Mouse (Mus musculus): ENCODE measurements around the gene Olfr1555-ps1. TPM values are rescaled to one million over a fixed set of nuclear protein-coding genes. Genes with fewer than 3 reads are reported as not detected.
"Not testable (repeated sequence)": the region's sequence is repeated elsewhere in the genome, so short reads cannot be mapped to it uniquely, and the experiment has no call there.

Gene Olfr1555-ps1
- total RNA-seq (2021): not detected

GRCm38 (mm10) chr19:12170062-12170599 lies at the start of gene Olfr1555-ps1:
Gene Olfr1555-ps1, minus strand, starts transcription at chr19:12170112.
- intact Hi-C loops (cut with DNase I): not testable (repeated sequence)

DNA sequence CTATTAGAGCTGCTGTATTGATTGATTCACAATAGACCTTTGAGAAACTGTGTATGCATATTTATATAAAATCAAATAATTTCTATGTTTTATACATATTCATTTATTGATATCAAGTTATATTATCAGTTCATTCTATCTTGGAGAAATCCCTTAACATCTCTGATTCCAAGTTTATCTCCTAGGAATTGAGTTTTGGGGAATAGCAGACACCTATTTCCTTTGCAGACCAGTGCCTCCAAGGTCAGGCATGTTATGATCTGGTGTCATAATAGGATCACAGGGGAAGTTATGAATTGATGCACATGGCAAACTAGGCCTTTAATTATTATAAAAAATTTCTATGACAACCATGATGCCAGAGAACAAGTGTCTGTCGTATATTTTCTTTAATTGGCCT lies 30.4 kb upstream of the Olfr1555-ps1 start, which contains the start of gene Olfr1431:
TSS of gene Olfr1431 (plus strand) at position 301 of the 400 bp plus-strand sequence.
- no peak for DNase-seq (ENCODE audit: extremely low spot score in 1 of 2, low spot score in 2 of 2)
- intact Hi-C loops (cut with DNase I): no loop called here

More at GRCm38 (mm10) chr19:12170062-12170599, at the start of gene Olfr1555-ps1:
- DNase-seq (ENCODE audit: extremely low spot score in 1 of 2, low spot score in 2 of 2): not testable (repeated sequence)

DNA sequence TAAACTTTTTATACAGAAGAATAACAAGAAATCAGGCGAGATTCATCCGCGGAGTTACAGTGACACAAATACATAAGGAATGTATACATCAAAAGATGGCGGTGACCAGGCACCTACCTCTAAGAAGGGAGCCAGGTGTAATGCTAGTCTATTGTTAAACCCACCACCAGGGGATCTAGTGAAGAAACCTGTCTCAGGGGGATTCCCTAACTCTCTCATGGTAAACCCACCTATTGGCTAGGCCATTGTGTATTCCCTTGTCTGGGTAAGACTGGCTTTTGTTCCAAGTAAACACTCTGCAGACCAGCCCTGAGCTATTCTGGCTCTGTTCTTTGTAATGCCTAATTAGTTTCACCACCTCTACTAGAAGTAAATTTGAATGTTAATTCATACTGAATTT lies 29.2 kb upstream of the Olfr1555-ps1 start:
- intact Hi-C loops (cut with DNase I); DNase-seq (ENCODE audit: extremely low spot score in 1 of 2, low spot score in 2 of 2): not testable (repeated sequence)

DNA sequence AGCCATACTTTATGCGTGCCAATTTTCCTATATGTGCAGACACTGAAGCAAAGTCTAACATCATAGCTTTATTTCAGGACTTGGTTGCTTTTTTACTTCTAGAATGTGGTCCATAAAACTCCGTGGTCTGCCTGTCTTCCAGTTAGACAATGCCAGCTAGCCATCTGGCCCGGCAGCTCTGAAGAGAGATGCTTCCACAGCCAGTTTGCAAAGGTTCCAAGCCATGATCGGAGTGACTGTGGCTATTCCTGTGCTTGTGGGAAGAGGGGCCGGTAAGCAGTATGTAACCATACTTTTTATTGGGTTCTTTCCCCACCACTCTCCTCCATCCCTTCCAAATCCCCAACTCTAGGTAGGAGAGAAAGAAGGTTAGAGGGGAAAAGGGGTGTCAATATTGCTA lies 5.5 kb upstream of the Olfr1555-ps1 start:
- peak in 1 of 2 experiments; percentile 19 for DNase-seq (ENCODE audit: extremely low spot score in 1 of 2, low spot score in 2 of 2)
- intact Hi-C loops (cut with DNase I): not testable (repeated sequence)

DNA sequence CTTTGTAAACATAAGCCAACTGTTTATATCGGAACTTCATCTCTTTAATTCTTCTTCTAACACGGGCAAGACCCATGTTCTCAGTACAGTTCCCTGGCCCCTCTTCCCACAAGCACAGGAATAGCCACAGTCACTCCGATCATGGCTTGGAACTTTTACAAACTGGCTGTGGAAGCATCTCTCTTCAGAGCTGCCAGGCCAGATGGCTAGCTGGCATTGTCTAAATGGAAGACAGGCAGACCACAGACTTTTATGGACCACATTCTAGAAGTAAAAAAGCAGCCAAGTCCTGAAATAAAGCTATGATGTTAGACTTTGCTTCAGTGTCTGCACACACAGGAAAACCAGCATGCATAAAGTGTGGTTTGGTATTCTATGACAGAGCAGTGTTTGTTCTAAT lies 24.5 kb downstream of the Olfr1555-ps1 start:
- DNase-seq (ENCODE audit: extremely low spot score in 1 of 2, low spot score in 2 of 2): peak in 1 of 2 experiments; percentile 51
- intact Hi-C loops (cut with DNase I): no loop called here

GRCm38 (mm10) chr19:12143356-12143755 lies 26.6 kb downstream of the Olfr1555-ps1 start:
- intact Hi-C loops (cut with DNase I): no loop called here
- DNase-seq (ENCODE audit: extremely low spot score in 1 of 2, low spot score in 2 of 2): peak in 1 of 2 experiments; percentile 67

DNA sequence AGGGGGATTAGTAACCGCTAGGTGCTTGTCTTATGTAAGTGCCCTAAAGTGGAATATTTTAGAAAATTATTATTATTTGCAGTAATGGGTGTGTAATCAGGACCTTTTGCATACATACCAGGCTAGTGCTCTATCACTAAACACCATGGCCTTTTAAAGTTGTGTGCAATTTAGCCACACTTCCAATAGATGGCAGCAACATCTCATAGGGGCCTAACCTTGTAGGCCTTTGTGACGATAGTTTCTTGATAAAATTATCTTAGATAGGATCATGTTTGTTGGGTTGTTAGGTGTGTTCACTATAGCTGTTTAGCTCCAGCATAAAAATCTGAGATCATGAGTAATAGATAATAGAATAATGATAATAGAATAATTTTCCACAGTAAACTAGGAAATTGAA lies 35.6 kb downstream of the Olfr1555-ps1 start:
- intact Hi-C loops (cut with DNase I): loop anchor here (5.0 kb wide), 1 partner anchor 368 kb away; the partner anchor contains the start of gene Dtx4
- peak in 1 of 2 experiments; percentile 33 for DNase-seq (ENCODE audit: extremely low spot score in 1 of 2, low spot score in 2 of 2)

DNA sequence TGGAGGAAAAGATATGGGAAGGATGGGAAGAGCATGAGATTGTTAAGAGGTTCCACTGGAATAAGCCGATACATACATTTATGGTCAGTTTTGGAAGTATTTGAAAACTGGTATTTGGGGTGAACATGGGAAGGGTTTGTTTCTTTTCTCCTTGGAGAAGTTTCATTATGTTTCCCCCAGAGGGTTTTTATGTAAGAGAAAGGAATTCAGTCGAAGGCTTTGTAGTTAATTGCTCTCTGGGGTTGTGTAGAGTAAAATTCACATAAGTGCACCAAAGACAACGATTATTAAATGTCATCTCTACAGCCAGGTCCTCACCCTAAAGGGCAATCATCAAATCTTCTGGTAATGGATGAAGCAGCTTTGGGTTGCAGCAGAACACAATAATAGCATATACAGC lies 46.8 kb downstream of the Olfr1555-ps1 start, which contains the start of gene Olfr76:
TSS of gene Olfr76 (minus strand) at position 101 of the 400 bp plus-strand sequence.
- intact Hi-C loops (cut with DNase I): no loop called here
- DNase-seq (ENCODE audit: extremely low spot score in 1 of 2, low spot score in 2 of 2): no peak

- DNase-seq (ENCODE audit: extremely low spot score in 1 of 2, low spot score in 2 of 2): no peak
- intact Hi-C loops (cut with DNase I): no loop called here
Measured at GRCm38 (mm10) chr19:12116464-12116863, 53.4 kb downstream of the Olfr1555-ps1 start.

- DNase-seq (ENCODE audit: extremely low spot score in 1 of 2, low spot score in 2 of 2): no peak
- intact Hi-C loops (cut with DNase I): no loop called here
Measured at GRCm38 (mm10) chr19:12115797-12116196, 54.1 kb downstream of the Olfr1555-ps1 start, which contains the start of gene Olfr1428. Gene Olfr1428, minus strand, starts transcription at chr19:12115897.

Other genes with a start within 250 kb of the Olfr1555-ps1 start
- gene Osbp, start 204.2 kb downstream of the Olfr1555-ps1 start, total RNA-seq (2021): 10 to 100 TPM; 58.7 to 59.4 TPM
- not detected for gene Olfr1423, start 128.8 kb downstream of the Olfr1555-ps1 start, total RNA-seq (2021)
- not detected for gene Olfr1424, start 107.4 kb downstream of the Olfr1555-ps1 start, total RNA-seq (2021)
- gene Olfr1425, start 92.4 kb downstream of the Olfr1555-ps1 start, total RNA-seq (2021): not detected
- gene Olfr1426, start 78.1 kb downstream of the Olfr1555-ps1 start, total RNA-seq (2021): not detected
- gene Olfr1427, start 66.8 kb downstream of the Olfr1555-ps1 start, total RNA-seq (2021): not detected
- gene Olfr1428, start 54.2 kb downstream of the Olfr1555-ps1 start, total RNA-seq (2021): not detected
- gene Olfr76, start 46.9 kb downstream of the Olfr1555-ps1 start, total RNA-seq (2021): not detected
- gene Olfr1431, start 30.5 kb upstream of the Olfr1555-ps1 start, total RNA-seq (2021): not detected
- gene Olfr1432, start 62.5 kb upstream of the Olfr1555-ps1 start, total RNA-seq (2021): not detected
- not detected for gene Olfr262, start 71.5 kb upstream of the Olfr1555-ps1 start, total RNA-seq (2021)
- gene Olfr235, start 90.9 kb upstream of the Olfr1555-ps1 start, total RNA-seq (2021): not detected
- gene Olfr1434, start 109.7 kb upstream of the Olfr1555-ps1 start, total RNA-seq (2021): not detected
- gene Olfr1436, start 129.0 kb upstream of the Olfr1555-ps1 start, total RNA-seq (2021): not detected
- not detected for gene Olfr1437, start 155.0 kb upstream of the Olfr1555-ps1 start, total RNA-seq (2021)
- not detected for gene Olfr1438-ps1, start 165.8 kb upstream of the Olfr1555-ps1 start, total RNA-seq (2021)
- not detected for gene Olfr1440, start 217.2 kb upstream of the Olfr1555-ps1 start, total RNA-seq (2021)
- not detected for gene Olfr1441, start 247.3 kb upstream of the Olfr1555-ps1 start, total RNA-seq (2021)